ENCODE assay signal across 8 mouse cellular contexts in the genomic region with DNA sequence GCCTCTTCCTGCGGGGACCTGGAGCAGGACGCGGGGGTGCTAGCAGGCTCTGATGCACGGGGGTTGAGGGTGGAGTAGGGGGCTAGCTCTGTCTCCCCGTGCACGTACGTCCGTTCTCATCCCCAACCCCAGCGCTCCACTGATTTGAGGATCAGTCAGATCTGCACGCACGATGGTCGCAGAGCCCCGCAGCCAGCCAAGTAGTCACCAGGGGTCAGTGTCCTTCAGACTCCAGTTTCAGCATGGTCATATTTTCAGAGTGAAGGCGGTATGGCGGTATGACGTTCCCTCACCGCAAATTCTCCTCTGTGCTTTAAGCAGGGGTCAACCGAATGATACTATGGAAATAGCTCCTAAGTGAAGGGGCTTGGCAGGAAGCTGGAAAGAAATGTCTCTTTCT. TPM values are rescaled to one million over a fixed set of nuclear protein-coding genes. Genes with fewer than 3 reads are reported as not detected.
DNase-seq lines count a peak whose midpoint lies in the region; ATAC-seq and TF ChIP-seq lines count a peak whose summit lies in the region.

No protein-coding gene starts in this region.

- ATAC-seq in forebrain, embryonic 11.5 days (replicated peaks; ENCODE audit: low FRiP score): no peak
- ATAC-seq in liver, embryonic 15.5 days (ENCODE audit: insufficient read depth): no peak
- no peak for ATAC-seq in megakaryocyte progenitor cell, adult 5-6 weeks (replicated peaks; ENCODE audit: poor library complexity)

- no peak for DNase-seq in gastrocnemius, adult 2 months
- DNase-seq in gastrocnemius, postnatal 10 days: no peak
- DNase-seq in ES-E14 (ENCODE audit: low read depth, low spot score): no peak
- DNase-seq in forebrain, embryonic 11.5 days (ENCODE audit: low spot score): no peak
- no peak for DNase-seq in testis, postnatal 14 days (ENCODE audit: low spot score)
- no peak for DNase-seq in ovary, adult 18-20 months (ENCODE audit: low spot score)

- no peak; the same call in 1 of the 2 replicates for TF ChIP-seq CTCF in gastrocnemius, adult 2 months (IDR thresholded peaks at IDR 0.05)

- no peak overlapping the region for H3K9ac ChIP-seq in ES-E14 (ENCODE audit: insufficient read depth, low read depth, low read length, poor library complexity, severe bottlenecking)
- peak overlapping the region; percentile 52; the same call in 1 of the 2 replicates for H3K9ac ChIP-seq in forebrain, embryonic 11.5 days (ENCODE audit: low read length)
- no peak overlapping the region for H3K9ac ChIP-seq in liver, embryonic 15.5 days

- no peak overlapping the region for H3K27ac ChIP-seq in gastrocnemius, adult 2 months
- no peak overlapping the region for H3K27ac ChIP-seq in ES-E14 (ENCODE audit: insufficient read depth, low read depth, low read length, poor library complexity, severe bottlenecking)
- no peak overlapping the region for H3K27ac ChIP-seq in forebrain, embryonic 11.5 days (ENCODE audit: low read depth, low read length)
- H3K27ac ChIP-seq in liver, embryonic 15.5 days (replicated peaks): no peak overlapping the region

- no peaks in the 10 kb centered on the region for H3K9me3 ChIP-seq in ES-E14 (ENCODE audit: control insufficient read depth, insufficient read depth, low read depth, low read length)
- H3K9me3 ChIP-seq in forebrain, embryonic 11.5 days (ENCODE audit: control insufficient read depth, low read length): no peaks in the 10 kb centered on the region
- H3K9me3 ChIP-seq in liver, embryonic 15.5 days (replicated peaks): no peaks in the 10 kb centered on the region

- WGBS in forebrain, embryonic 11.5 days: 5% methylated on average over 18 of the region's 18 CpGs
- WGBS in liver, embryonic 15.5 days (ENCODE audit: insufficient replicate concordance): 5% methylated on average over 18 of the region's 18 CpGs

- intact Hi-C loops in gastrocnemius, adult 2 months (cut with DNase I): no loop called here

- peaks cover 15% of the 10 kb centered on the region for H3K27me3 ChIP-seq in forebrain, embryonic 11.5 days (ENCODE audit: control insufficient read depth, insufficient read depth, low read length)
- H3K27me3 ChIP-seq in liver, embryonic 15.5 days: peaks cover 61% of the 10 kb centered on the region

- in situ Hi-C loops in ES-E14 (cut with MboI; ENCODE audit: low sequenced_read_pairs in 2 of 2, unreplicated experiment in 2 of 2): no loop called here

- H3K4me3 ChIP-seq in gastrocnemius, adult 2 months: peak overlapping the region; percentile 64
- peak overlapping the region; percentile 69 to 82 for H3K4me3 ChIP-seq in ES-E14 (ENCODE audit: insufficient read depth in 1 of 2, low read depth in 1 of 2, low read length in 2 of 2, poor library complexity in 1 of 2, severe bottlenecking in 1 of 2)
- peak overlapping the region; percentile 48 for H3K4me3 ChIP-seq in forebrain, embryonic 11.5 days (ENCODE audit: low read depth, low read length)
- no peak overlapping the region for H3K4me3 ChIP-seq in liver, embryonic 15.5 days (replicated peaks)

- H3K36me3 ChIP-seq in ES-E14 (ENCODE audit: control insufficient read depth, insufficient read depth, low read length, poor library complexity, severe bottlenecking): no peaks in the 10 kb centered on the region
- H3K36me3 ChIP-seq in forebrain, embryonic 11.5 days (ENCODE audit: control insufficient read depth, insufficient read depth, low read length): no peaks in the 10 kb centered on the region
- H3K36me3 ChIP-seq in liver, embryonic 15.5 days (replicated peaks): no peaks in the 10 kb centered on the region

- H3K4me1 ChIP-seq in ES-E14 (ENCODE audit: control insufficient read depth in 2 of 2, insufficient read depth in 2 of 2, low read length in 2 of 2, poor library complexity in 1 of 2): peaks cover 3 to 10% of the 10 kb centered on the region in 2 experiments; a peak in 3 of 4 replicates
- H3K4me1 ChIP-seq in forebrain, embryonic 11.5 days (replicated peaks; ENCODE audit: control insufficient read depth, insufficient read depth, low read length): peaks cover 7% of the 10 kb centered on the region; the same call in 1 of the 2 replicates
- H3K4me1 ChIP-seq in liver, embryonic 15.5 days (replicated peaks): peaks cover 3% of the 10 kb centered on the region

- H3K4me2 ChIP-seq in forebrain, embryonic 11.5 days (ENCODE audit: low read depth, low read length, severe bottlenecking): peak overlapping the region; percentile 99
- peak overlapping the region; percentile 55; the same call in 1 of the 2 replicates for H3K4me2 ChIP-seq in liver, embryonic 15.5 days

TF ChIP-seq in ES-E14, 5 proteins besides CTCF, POLR2A, EP300 and RAD21:
- no peak for TF ChIP-seq ZNF384 (IDR thresholded peaks at IDR 0.05; ENCODE audit: low read depth, low read length)
- TF ChIP-seq HCFC1 (IDR thresholded peaks at IDR 0.05; ENCODE audit: borderline replicate concordance, insufficient read depth, low read length): no peak
- TF ChIP-seq ZC3H11A (IDR thresholded peaks at IDR 0.05; ENCODE audit: borderline replicate concordance, low read depth, low read length): no peak
- no peak for TF ChIP-seq CHD2 (IDR thresholded peaks at IDR 0.05; ENCODE audit: low read depth, low read length)
- TF ChIP-seq MAFK (IDR thresholded peaks at IDR 0.05; ENCODE audit: insufficient read depth, low read depth, low read length): no peak

RNA-seq across cellular contexts. Expression of a gene that starts 0.7 kb away (rescaled TPM):
- under 1 TPM in 1 of 2 experiments, not detected in 1; 0.05 TPM for total RNA-seq in gastrocnemius, adult 2 months (2021)
- total RNA-seq in gastrocnemius, postnatal 10 days (2021): under 1 TPM; 0.12 to 0.34 TPM
- 2.0 and 3.0 TPM in 2 replicates for total RNA-seq in ES-E14 (2012; rRNA removed)
- polyA plus RNA-seq in forebrain, embryonic 11.5 days (2014; fragmentation: Nextera tagmentation; extraction: Ambion mirVana): 0.53 and 1.0 TPM in 2 replicates
- not detected in 2 replicates for polyA plus RNA-seq in liver, embryonic 15.5 days (2015; fragmentation: Nextera tagmentation; extraction: Ambion mirVana)
- total RNA-seq in megakaryocyte progenitor cell, adult 5-6 weeks (2015): not detected in 2 replicates
- total RNA-seq in megakaryocyte progenitor cell, adult 5-6 weeks (2017): not detected in 2 replicates

RNA-seq across cellular contexts. Expression of a gene that starts 17.2 kb away (rescaled TPM):
- total RNA-seq in gastrocnemius, adult 2 months (2021): not detected
- total RNA-seq in gastrocnemius, postnatal 10 days (2021): not detected
- total RNA-seq in ES-E14 (2012; rRNA removed): 0.16 and 0.22 TPM in 2 replicates
- not detected in 2 replicates for polyA plus RNA-seq in forebrain, embryonic 11.5 days (2014; fragmentation: Nextera tagmentation; extraction: Ambion mirVana)
- not detected in 2 replicates for polyA plus RNA-seq in liver, embryonic 15.5 days (2015; fragmentation: Nextera tagmentation; extraction: Ambion mirVana)
- not detected in 2 replicates for total RNA-seq in megakaryocyte progenitor cell, adult 5-6 weeks (2015)
- total RNA-seq in megakaryocyte progenitor cell, adult 5-6 weeks (2017): not detected in 2 replicates

RNA-seq across cellular contexts. Expression of a gene that starts 41.3 kb away (rescaled TPM):
- not detected for total RNA-seq in gastrocnemius, adult 2 months (2021)
- total RNA-seq in gastrocnemius, postnatal 10 days (2021): not detected
- not detected in 2 replicates for total RNA-seq in ES-E14 (2012; rRNA removed)
- polyA plus RNA-seq in forebrain, embryonic 11.5 days (2014; fragmentation: Nextera tagmentation; extraction: Ambion mirVana): not detected in 2 replicates
- not detected in 2 replicates for polyA plus RNA-seq in liver, embryonic 15.5 days (2015; fragmentation: Nextera tagmentation; extraction: Ambion mirVana)
- not detected in 2 replicates for total RNA-seq in megakaryocyte progenitor cell, adult 5-6 weeks (2015)
- not detected in 2 replicates for total RNA-seq in megakaryocyte progenitor cell, adult 5-6 weeks (2017)

RNA-seq across cellular contexts. Expression of a gene that starts 48.6 kb away (rescaled TPM):
- not detected for total RNA-seq in gastrocnemius, adult 2 months (2021)
- not detected for total RNA-seq in gastrocnemius, postnatal 10 days (2021)
- not detected in 2 replicates for total RNA-seq in ES-E14 (2012; rRNA removed)
- not detected in 2 replicates for polyA plus RNA-seq in forebrain, embryonic 11.5 days (2014; fragmentation: Nextera tagmentation; extraction: Ambion mirVana)
- polyA plus RNA-seq in liver, embryonic 15.5 days (2015; fragmentation: Nextera tagmentation; extraction: Ambion mirVana): not detected in 2 replicates
- total RNA-seq in megakaryocyte progenitor cell, adult 5-6 weeks (2015): not detected in 2 replicates
- not detected in 2 replicates for total RNA-seq in megakaryocyte progenitor cell, adult 5-6 weeks (2017)
